Mouse (Mus musculus) lung, postnatal 0 days (tissue): ENCODE data around the gene Lpcat1.

Source experiments
- CTCF ChIP-seq: IDR thresholded peaks from 2 replicates; pipeline ENCODE4 v1.5.1; 2016; ENCODE audit warnings: antibody characterized with exemption, mild to moderate bottlenecking
- EP300 ChIP-seq: IDR thresholded peaks from 2 replicates; pipeline ENCODE4 v1.6.1; 2016; ENCODE audit warnings: antibody characterized with exemption, mild to moderate bottlenecking, control low read depth

GRCm38 (mm10) chr13:73443093-73443821, 23.7 kb upstream of the Lpcat1 start:
- TF ChIP-seq EP300 (peak; percentile 96), CTCF (no peak)
